Mouse (Mus musculus) liver, embryonic 11.5 days (tissue): ENCODE measurements around the gene Sfxn5. TPM values are rescaled to one million over a fixed set of nuclear protein-coding genes. Genes with fewer than 3 reads are reported as not detected.

Source experiments
- ATAC-seq: fragments of 200-750 bp; cut with Nextera tagmentation; replicated peaks from 2 replicates; pipeline ENCODE4 v1.8.0; 2017; ENCODE audit warnings: moderate number of reproducible peaks, mild to moderate bottlenecking, moderate TSS enrichment, moderate library complexity; ENCODE audit not compliant: low FRiP score
- DNase-seq: peaks from one replicate; pipeline ENCODE4 v3.0.0-alpha.2; 2017; ENCODE audit warnings: low spot score
- H3K27ac ChIP-seq: fragments of 300-500 bp; sonication (generic); 2 replicates; pipeline ENCODE4 v1.5.1; 2014; ENCODE audit warnings: mild to moderate bottlenecking, low read depth, low read length, control low read depth
- H3K27me3 ChIP-seq: fragments of 300-500 bp; sonication (generic); replicated peaks from 2 replicates; pipeline ENCODE4 v1.6.1; 2014; ENCODE audit warnings: low read length, mixed read lengths; ENCODE audit not compliant: control insufficient read depth, insufficient read depth
- H3K36me3 ChIP-seq: fragments of 300-500 bp; sonication (generic); 2 replicates; pipeline ENCODE4 v1.6.1; 2014; ENCODE audit warnings: mild to moderate bottlenecking, low read length, moderate library complexity, mixed read lengths; ENCODE audit not compliant: control insufficient read depth, insufficient read depth
- H3K4me1 ChIP-seq: fragments of 300-500 bp; sonication (generic); replicated peaks from 2 replicates; pipeline ENCODE4 v1.6.1; 2014; ENCODE audit warnings: low read length, mixed read lengths; ENCODE audit not compliant: control insufficient read depth, insufficient read depth
- H3K4me2 ChIP-seq: fragments of 300-500 bp; sonication (generic); 2 replicates; pipeline ENCODE4 v1.6.1; 2014; ENCODE audit warnings: mild to moderate bottlenecking, control low read depth, moderate library complexity
- H3K4me3 ChIP-seq: fragments of 300-500 bp; sonication (generic); 2 replicates; pipeline ENCODE4 v1.5.1; 2014; ENCODE audit warnings: low read depth, low read length, control low read depth
- H3K9ac ChIP-seq: fragments of 300-500 bp; sonication (generic); 2 replicates; pipeline ENCODE4 v1.6.1; 2014; ENCODE audit warnings: low read depth, low read length, control low read depth
- H3K9me3 ChIP-seq: fragments of 300-500 bp; sonication (generic); 2 replicates; pipeline ENCODE4 v1.6.1; 2016; ENCODE audit warnings: low read length, inconsistent platforms, mixed read lengths; ENCODE audit not compliant: control insufficient read depth
- WGBS: fragments of 180-500 bp; shearing (Covaris S2); extraction: QIAGEN DNeasy Blood & Tissue Kit; methylation state at CpG from one replicate; pipeline ENCODE4 v1.1.7; 2014; 5-methylcytosine and 5-hydroxymethylcytosine counted together
- polyA plus RNA-seq: library from polyadenylated mRNA; unstranded; fragments of >200 nt; fragmentation: Nextera tagmentation; extraction: Ambion mirVana; gene quantifications from 2 replicates; pipeline ENCODE4 v1.2.1, GENCODE M21; 2014

The Sfxn5 gene
- polyA plus RNA-seq, 1 experiment from 2014 or later = 3.8 TPM

DNA sequence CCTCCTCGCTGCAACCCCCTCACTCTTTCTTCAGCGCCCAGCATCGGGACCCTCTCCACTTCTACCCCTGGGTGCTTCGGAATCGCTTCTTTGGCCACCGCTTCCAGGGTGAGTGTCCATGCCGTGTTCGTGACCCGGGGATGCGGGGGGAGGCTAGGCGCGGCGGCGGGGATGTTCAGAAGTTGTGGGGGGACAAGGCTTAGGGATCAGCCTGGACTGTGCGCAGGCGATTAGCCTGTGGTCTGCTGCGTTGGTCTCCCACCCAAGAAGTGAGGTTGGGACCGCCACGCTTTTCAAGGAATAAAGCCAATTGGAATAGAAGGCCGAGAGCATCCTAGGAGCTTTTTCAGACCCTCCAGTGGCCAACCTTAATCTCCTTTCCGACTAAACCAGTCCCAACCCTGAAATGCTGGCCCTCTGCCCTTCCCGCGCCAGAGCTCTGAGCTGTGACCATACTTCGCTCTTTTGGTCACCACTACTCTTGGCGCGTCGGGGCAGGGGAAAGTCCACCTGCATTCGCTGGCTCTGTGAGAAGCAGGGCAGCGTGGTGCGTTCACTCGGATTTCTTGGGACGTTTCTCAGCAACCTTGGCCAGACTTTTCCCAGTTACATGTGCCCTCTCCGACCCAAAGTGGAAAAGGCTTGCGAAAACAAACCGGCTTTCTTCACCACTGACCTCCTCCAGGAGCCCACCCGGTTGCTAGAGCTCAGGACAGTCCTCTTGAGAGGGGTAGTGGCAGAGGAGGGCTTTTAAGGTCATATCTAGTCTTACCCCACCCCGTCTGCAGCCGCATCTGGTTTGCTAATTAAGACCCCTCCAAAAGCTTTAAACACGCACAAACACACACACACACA lies 144.7 kb downstream of the Sfxn5 start:
- 3% methylated on average over 39 of the region's 39 CpGs for WGBS
- DNase-seq = no peak

DNA sequence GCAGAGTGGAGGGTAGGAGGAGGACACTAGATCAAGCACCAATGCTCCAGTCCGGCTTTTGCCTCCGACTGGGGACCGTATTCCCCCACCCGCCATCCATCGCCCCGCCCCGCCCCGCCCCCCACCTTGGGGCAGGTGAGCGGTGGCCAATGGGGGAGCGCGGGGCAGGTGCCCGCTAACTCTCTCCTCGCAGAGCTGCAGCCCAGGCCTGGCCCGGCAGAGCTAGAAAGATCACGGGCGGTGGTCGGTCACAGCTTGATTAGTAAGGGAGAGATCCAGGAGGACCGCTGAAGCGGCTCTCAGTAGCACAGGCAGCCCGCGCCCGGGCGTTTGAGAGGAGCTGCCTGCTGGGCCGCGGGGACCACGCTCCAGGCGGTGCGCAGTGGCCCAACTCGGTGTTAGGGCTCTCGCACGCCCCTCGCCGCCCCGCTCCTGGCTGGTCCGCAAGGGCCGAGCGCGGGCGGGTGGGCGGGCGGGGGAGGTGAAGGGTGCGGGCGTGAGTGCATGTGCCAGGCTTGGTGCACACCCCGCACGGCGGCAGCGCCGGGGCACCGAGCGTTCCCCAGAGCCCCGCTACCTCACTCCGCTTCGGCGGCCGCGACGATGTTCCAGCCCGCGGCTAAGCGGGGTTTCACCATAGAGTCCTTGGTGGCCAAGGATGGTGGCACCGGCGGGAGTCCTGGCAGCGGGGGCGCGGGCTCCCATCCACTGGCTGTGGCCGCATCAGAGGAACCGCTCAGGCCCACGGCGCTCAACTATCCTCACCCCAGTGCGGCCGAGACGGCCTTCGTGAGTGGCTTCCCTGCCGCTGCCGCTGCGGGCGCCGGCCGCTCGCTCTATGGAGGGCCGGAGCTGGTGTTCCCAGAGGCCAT lies 145.6 kb downstream of the Sfxn5 start, which contains the start of gene Emx1:
TSS of gene Emx1 (plus strand) at position 99 of the 872 bp plus-strand sequence.
- DNase-seq (peak; percentile 57), ATAC-seq (peak; percentile 54; the same call in 1 of the 2 replicates)
- Histone ChIP-seq H3K36me3 (no peaks in the 10 kb centered on the region), H3K4me2 (peak within 1 kb of the TSS; percentile 65), H3K4me1 (peaks cover 3% of the 10 kb centered on the region), H3K27me3 (peaks cover 91% of the 10 kb centered on the region), H3K4me3 (peak within 1 kb of the TSS; percentile 37), H3K27ac (no peak within 1 kb of the TSS), H3K9me3 (no peaks in the 10 kb centered on the region), H3K9ac (no peak within 1 kb of the TSS)
- under 1% methylated on average over 80 of the region's 81 CpGs for whole genome bisulfite sequencing

More for the DNA sequence above, 144.7 kb downstream of the Sfxn5 start:
- Histone ChIP-seq H3K27me3 (peaks cover 96% of the 10 kb centered on the region), H3K4me1 (peaks cover 3% of the 10 kb centered on the region), H3K9me3 (no peaks in the 10 kb centered on the region), H3K4me3 (peak overlapping the region; percentile 37), H3K4me2 (peak overlapping the region; percentile 65), H3K9ac (no peak overlapping the region), H3K27ac (no peak overlapping the region), H3K36me3 (no peaks in the 10 kb centered on the region)
- no peak for ATAC-seq

DNA sequence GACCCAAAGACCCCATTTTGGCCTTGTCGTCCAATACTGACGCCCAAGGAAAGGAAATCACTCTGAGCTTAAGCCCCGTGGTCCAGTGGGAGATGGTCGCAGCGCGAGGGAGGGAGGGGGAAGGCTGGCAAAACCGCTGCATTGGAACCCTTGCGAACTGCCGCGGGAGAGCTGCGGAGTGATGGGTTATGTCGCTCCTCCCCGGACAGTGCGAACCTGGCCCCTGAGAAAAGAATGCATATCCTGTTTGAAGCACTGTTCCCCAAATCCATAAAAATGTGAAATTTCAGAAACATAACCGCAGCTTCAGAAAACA lies 146.5 kb downstream of the Sfxn5 start:
- no peak overlapping the region for H3K27ac ChIP-seq
- no peaks in the 10 kb centered on the region for H3K9me3 ChIP-seq
- H3K4me3 ChIP-seq = no peak overlapping the region
- ATAC-seq = no peak
- no peak overlapping the region for H3K4me2 ChIP-seq
- DNase-seq = no peak
- H3K36me3 ChIP-seq = no peaks in the 10 kb centered on the region
- peaks cover 82% of the 10 kb centered on the region for H3K27me3 ChIP-seq
- peaks cover 3% of the 10 kb centered on the region for H3K4me1 ChIP-seq
- 2% methylated on average over 15 of the region's 15 CpGs for WGBS
- H3K9ac ChIP-seq = no peak overlapping the region

DNA sequence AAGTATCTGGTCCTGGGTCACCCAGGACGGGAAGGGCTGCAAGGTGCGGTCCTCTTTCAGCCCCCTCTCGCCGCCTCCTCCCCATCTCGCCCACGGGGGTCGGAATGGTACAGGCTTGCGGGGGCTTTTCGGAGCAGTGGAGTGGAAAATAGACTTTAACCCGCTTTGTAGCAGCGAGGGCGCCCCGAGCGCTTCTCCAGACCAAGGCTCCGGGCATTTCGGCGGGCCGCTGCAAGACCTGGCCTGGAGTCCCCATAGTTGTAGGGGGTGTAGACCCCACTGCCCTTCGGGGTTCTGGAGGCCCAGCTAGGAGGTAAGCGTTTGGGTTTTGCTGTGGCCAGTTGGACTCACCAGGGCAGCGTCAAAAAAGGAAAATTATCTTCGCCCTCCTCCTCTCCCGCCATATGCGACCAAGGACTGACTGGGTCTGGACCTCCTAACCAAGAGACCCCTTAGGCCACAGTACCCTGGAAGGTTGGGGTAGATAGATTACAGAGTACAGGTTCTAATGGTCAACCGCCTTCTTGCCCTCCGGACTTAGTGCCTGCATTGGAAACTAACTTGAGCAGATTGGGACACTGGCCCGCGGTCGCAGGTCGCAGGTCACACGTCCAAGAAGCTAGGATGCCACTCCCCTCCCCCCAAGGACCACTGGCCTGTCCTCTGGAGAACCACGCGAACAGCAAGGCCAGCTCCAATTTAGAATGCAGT lies 147.0 kb downstream of the Sfxn5 start:
- DNase-seq = no peak
- WGBS = 3% methylated on average over 33 of the region's 33 CpGs
- no peaks in the 10 kb centered on the region for H3K9me3 ChIP-seq
- H3K4me1 ChIP-seq = peaks cover 3% of the 10 kb centered on the region
- ATAC-seq = no peak
- H3K36me3 ChIP-seq = no peaks in the 10 kb centered on the region
- peak overlapping the region; percentile 53 for H3K4me2 ChIP-seq
- H3K27ac ChIP-seq = no peak overlapping the region
- H3K27me3 ChIP-seq = peaks cover 77% of the 10 kb centered on the region
- no peak overlapping the region for H3K9ac ChIP-seq
- peak overlapping the region; percentile 7; the same call in 1 of the 2 replicates for H3K4me3 ChIP-seq

DNA sequence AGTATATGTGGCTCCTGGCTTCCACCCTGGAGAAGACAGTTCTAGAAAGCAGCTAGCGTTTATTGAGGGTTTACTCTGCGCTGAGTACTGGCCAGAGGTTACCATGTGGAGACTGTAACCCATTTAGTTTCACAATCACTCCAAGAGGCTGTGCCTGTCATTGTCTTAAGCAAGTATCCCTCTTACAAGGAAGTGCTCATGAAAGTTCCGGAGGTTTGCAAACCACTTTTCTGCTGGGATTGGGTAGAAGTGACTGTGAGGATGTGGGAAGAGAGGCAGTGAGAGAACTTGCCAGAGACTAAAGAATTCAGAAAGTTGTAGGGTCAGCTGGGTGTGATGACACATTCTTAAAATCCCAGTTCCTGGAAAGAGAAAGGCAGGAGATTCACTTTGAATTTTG lies 149.3 kb downstream of the Sfxn5 start:
- no peak overlapping the region for H3K9ac ChIP-seq
- H3K9me3 ChIP-seq = no peaks in the 10 kb centered on the region
- H3K4me2 ChIP-seq = no peak overlapping the region
- H3K27ac ChIP-seq = no peak overlapping the region
- no peak overlapping the region for H3K4me3 ChIP-seq
- H3K36me3 ChIP-seq = no peaks in the 10 kb centered on the region
- WGBS = 46% methylated on average over 3 of the region's 3 CpGs
- peaks cover 55% of the 10 kb centered on the region for H3K27me3 ChIP-seq
- peaks cover 3% of the 10 kb centered on the region; the same call in 1 of the 2 replicates for H3K4me1 ChIP-seq
- DNase-seq (no peak), ATAC-seq (no peak)

DNA sequence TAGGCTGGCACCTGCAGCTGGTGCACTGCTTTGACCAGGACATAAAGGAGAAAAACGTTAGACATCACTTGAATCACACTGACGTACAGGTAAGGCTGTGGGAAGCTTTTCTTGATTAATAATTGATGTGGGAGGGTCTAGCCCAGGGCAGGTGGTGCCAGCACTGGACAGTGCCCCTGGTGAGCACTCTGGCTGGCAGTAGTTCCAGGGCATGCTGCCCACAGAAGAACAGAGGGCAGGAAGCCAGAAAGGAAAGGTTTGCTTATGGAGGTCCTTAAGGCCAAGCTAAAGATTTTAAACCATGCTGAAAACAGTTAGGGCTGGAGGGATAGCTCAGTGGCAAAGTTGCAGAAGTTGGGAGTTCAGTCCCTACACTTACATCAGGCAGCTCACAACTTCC lies 153.2 kb downstream of the Sfxn5 start:
- no peak for ATAC-seq
- no peak for DNase-seq
- Histone ChIP-seq H3K27me3 (peaks cover 16% of the 10 kb centered on the region), H3K4me2 (no peak overlapping the region), H3K9ac (no peak overlapping the region), H3K27ac (no peak overlapping the region), H3K4me3 (no peak overlapping the region), H3K9me3 (no peaks in the 10 kb centered on the region), H3K4me1 (no peaks in the 10 kb centered on the region), H3K36me3 (no peaks in the 10 kb centered on the region)
- 61% methylated on average over 2 of the region's 2 CpGs for WGBS

DNA sequence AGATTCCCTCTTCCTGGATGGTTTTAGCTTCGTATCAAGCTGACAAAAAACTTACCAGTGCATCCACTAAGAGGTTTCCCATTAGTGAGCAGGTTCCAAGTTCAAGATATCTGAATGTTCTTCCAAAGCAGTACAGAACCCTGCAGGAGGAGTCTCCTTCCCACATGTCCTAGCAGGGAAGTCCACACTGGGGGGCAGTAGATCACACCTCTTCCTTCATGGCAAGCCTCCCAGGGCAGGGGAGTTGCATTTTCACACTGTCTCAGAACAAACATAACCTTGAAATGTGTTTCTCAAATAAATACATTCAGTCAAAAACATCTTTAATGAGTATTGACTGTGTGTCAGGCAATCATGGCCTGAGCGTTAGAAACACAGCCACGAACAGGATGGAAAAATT lies 153.7 kb downstream of the Sfxn5 start:
- Histone ChIP-seq H3K9me3 (no peaks in the 10 kb centered on the region), H3K4me2 (no peak overlapping the region), H3K4me3 (no peak overlapping the region), H3K27me3 (peaks cover 13% of the 10 kb centered on the region), H3K4me1 (no peaks in the 10 kb centered on the region), H3K36me3 (no peaks in the 10 kb centered on the region), H3K9ac (no peak overlapping the region), H3K27ac (no peak overlapping the region)
- DNase-seq (no peak), ATAC-seq (no peak)
- 64% methylated on average over 3 of the region's 3 CpGs for WGBS

DNA sequence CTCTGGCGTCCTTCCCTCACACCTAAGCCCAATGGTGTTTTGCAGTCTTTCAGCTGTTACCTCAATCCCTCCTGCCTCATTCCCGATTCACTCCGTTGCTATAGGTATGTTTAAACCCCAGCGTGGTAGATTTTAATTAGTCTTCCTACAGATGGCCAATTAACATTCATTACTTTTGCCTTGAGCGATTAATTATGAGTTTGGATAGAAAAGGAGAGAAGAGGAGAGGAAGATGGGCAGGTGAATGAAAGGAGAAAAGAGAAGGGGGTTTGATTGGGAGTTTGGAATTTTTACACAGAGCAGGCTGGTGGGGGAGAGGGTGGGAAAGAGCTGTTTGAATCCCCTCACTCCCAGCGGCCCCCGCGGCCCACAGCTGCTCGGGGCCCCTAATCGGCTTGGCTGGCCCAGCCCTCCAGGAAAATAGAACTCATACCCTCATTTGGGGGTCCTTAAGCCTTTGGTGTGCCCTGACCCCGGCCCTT lies 167.7 kb downstream of the Sfxn5 start:
- WGBS = 57% methylated on average over 11 of the region's 11 CpGs
- H3K9me3 ChIP-seq = no peaks in the 10 kb centered on the region
- no peak for DNase-seq
- no peak overlapping the region for H3K4me3 ChIP-seq
- no peaks in the 10 kb centered on the region for H3K36me3 ChIP-seq
- H3K4me1 ChIP-seq = no peaks in the 10 kb centered on the region
- no peak for ATAC-seq
- no peak overlapping the region for H3K27ac ChIP-seq
- H3K4me2 ChIP-seq = no peak overlapping the region
- 0 out of 2 replicates have a peak, but pooled peaks cover 3% of the 10 kb centered on the region for H3K27me3 ChIP-seq
- H3K9ac ChIP-seq = no peak overlapping the region
